Mouse (Mus musculus) heart, postnatal 25 days (tissue): ENCODE data around the gene Cd160. TPM values are rescaled to one million over a fixed set of nuclear protein-coding genes. Genes with fewer than 3 reads are reported as not detected.

Experiments
- DNase-seq: peaks from one replicate; pipeline ENCODE4 v3.0.0; 2022; ENCODE audit warnings: low spot score
- intact Hi-C: fragments of 180-260 bp; cut with DNase I; formaldehyde crosslinking; loops from one replicate; pipeline ENCODE4 v1.15.1; 2025
- total RNA-seq, 2 experiments: library from RNA; stranded (reverse); gene quantifications; 2 replicates each; pipeline ENCODE4 v1.2.3; 2021

Gene Cd160
- not detected for total RNA-seq

DNA sequence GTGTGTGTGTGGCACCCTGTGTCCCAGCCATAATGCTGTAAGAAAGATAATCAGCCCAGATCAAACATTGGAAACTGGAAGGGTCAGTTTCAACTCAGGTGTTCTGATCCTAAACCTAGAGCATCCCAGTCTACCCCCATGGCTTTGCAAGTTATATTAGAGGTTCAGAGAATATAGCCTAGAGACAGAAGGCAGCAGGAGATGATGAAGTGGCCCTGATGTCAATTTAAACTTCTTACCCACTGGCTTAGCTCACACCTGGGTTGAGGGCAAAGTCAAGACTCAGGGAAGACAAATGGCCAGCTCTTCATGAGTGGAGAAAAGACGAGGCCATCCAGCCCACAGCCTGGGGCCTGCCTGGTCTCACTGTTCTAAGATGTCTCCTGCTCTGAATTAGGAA lies at the start of gene Cd160, which contains the start of gene Pdzk1:
TSS of gene Cd160 (minus strand) at position 368 of the 400 bp plus-strand sequence.
TSS of gene Pdzk1 (plus strand) at position 301 of the 400 bp plus-strand sequence.
- DNase-seq = no peak
- intact Hi-C loops = no loop called here

DNA sequence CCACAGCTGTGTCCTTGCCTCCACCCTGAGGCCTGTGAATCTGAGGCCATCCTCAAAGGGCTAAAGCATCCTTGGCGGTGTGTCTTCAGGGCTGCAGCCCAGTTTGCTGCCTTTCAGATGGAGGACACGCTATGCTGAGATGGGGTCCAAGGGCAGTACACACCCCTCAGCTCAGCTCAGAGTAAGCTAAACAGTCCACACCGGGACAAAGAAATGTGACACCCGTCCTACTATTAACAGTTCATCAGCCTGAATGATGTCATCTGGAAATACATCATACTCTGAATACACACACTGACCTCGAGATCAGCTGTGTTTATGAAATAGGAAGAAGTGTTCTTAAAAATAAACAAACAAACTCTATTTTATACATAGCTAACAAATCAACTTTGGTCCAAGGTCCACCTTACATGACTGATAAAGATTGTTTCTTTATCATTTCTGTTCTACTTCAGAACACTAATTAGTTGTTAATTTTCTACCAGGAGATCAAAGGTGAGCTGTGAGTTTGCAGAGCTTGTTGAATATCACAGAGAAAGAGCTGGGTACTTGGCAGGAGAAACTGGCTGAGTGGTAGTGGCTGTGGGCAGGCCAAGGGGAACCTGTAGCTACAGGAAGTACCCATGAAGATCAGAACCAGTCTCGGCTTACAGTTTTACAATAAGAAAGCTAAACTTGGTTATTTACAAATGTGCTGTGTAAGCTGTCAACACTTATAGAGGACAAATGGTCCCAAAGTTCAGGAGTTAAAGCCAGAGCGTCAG lies 45.8 kb upstream of the Cd160 start:
- DNase-seq = no peak
- intact Hi-C loops = no loop called here

DNA sequence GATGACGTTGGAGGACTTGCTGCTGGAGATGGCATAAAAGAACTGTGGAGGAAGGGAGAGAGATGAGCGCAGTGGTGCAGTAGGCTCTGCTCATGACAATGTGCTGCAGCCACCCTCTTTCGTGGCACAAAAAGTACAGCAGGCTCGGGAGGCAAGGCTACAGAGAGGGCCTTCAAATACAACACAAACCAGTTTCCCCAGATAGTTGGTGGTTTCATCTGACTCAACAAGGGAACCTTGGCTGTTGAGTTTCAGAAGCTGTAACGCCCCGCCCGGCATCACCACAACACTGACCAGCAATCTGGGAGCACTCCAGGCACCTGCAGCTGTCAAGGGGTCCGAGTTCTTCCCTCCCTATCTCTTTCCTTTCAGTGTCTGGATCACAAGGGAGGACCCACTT lies 43.4 kb upstream of the Cd160 start:
- intact Hi-C loops = no loop called here
- no peak for DNase-seq

DNA sequence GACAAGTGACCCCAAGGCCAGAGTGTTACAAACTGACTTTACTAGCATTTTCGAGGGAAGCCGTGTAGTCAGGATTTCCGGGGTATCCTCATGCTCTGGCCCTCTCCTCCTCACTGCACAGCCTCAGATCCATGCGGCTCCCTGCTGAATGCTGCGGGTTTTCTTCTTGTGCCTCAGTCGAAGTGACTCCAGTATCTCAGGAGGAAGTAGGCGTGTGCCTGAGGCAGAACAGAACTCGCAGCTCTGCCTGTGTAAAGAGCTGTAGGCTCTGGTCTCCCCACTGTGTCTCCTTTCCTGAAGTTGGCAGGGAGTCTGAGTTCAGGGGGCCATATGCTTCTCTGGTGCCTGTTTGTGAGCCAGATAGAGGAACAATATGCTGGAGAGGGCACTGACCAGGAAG lies 41.9 kb upstream of the Cd160 start:
- DNase-seq = no peak
- intact Hi-C loops = no loop called here

DNA sequence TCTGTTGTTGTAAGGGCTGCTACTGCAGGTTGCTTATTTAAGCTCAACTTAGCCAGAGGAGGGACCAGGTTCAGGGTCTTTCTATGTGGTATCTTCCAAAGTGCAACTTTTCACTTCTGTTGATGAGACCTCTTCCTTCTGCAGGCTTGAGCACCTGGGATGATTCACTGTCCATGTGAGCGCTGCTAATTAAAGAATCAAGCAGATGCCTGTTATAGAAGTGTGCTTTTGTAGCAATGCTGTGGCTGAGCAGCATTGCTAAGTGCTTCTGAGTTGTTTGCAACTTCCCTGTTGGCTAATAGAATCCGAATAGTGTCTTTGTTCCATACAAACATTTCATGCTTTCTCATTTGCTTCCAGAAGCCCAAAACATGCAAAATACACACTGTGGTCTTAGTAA lies 41.1 kb upstream of the Cd160 start:
- intact Hi-C loops = no loop called here
- no peak for DNase-seq

DNA sequence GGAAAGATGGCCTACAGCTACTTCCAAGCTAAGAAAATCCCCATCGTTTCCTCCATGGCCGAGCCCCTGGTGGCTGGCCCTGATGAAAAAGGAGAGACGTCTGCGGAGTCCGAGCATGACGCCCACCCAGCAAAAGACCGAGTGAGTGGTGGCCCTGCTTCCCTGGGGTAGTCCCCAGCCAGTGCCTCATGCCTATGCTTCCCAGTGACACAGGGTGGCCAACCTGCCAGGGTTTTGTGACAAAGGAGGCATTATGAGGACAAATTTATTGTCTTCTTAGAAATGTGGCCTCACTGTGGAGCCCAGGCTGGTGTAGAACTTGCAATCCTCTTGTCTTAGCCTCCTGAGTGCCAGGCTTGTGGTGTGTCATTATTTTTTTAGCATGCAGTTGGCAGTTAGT lies 39.9 kb upstream of the Cd160 start:
- intact Hi-C loops = no loop called here
- no peak for DNase-seq

DNA sequence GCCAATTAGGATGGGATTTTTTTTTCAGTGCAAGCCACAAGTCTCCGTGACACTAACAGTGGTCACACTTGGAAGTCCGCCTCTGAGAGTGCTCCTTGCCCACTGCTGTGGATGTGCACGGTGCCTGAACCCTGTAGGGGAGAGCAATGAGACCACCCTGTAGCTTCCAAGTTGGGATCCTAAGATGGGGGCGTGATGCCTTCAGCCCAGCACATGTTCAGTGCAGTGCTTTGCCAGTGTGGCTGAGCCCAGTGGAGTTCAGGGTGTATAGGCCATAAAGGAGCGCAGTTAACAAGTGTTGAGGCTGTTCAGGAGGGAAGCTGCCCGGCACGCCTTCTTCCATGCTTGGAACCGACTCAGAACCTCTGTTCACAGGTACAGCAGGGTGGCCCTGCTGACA lies 39.4 kb upstream of the Cd160 start:
- intact Hi-C loops = no loop called here
- DNase-seq = no peak

DNA sequence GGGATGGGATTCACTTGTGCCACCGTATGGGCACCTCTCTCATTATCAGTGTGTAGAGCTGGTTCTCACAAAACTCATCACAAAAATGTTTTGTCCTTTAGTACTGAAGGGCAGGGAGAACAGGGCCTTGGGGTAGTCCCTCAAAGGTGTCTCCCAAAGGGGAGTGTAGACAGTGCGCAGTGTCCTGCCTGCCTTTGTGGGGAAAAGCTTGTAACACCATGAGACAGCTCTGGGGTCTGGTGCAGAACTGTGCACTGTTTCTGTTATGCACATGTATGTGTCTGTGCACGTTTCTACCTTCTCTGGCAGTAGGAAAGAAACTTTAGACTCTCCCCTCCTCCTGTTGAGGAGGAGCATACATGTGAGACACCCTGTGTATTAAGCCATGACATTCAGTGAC lies 38.7 kb upstream of the Cd160 start:
- intact Hi-C loops = no loop called here

DNA sequence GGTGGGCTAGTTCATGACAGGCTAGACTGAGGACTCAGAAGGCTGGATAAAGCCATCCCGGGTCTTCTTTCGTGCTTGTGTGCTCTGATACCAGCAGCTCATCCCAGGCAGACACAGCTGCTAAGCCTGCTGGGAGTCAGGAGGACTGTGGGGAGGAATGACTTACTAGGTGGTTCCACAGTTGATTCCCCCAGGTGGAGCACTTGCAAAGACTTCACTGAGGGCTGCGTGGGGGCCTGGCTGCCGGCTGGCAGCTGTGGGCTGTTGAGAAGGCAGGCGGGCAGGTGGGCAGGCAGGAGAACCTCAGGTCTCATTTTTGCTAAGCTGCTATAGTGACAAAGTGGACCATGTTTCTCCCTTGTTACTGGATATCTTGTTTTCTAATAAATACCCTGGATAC lies 31.3 kb upstream of the Cd160 start:
- intact Hi-C loops = no loop called here
- DNase-seq = no peak

More for the DNA sequence above, 38.7 kb upstream of the Cd160 start:
- DNase-seq = no peak

DNA sequence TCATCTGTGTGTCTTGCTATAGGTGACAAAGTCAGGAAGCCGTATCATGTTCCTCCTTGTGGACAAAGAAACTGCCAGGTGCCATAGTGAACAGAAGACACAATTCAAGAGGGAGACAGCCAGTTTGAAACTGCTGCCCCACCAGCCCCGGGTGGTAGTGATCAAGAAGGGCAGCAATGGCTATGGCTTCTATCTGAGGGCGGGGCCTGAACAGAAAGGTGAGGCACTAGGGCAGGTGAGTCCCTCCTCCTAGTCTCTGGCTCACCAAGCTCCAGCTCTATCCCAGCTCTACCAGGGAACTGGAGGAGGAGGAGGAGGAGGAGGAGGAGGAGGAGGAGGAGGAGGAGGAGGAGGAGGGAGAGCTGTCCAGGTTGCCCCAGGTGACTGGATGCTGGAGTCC lies 26.7 kb upstream of the Cd160 start:
- DNase-seq = no peak
- intact Hi-C loops = no loop called here

DNA sequence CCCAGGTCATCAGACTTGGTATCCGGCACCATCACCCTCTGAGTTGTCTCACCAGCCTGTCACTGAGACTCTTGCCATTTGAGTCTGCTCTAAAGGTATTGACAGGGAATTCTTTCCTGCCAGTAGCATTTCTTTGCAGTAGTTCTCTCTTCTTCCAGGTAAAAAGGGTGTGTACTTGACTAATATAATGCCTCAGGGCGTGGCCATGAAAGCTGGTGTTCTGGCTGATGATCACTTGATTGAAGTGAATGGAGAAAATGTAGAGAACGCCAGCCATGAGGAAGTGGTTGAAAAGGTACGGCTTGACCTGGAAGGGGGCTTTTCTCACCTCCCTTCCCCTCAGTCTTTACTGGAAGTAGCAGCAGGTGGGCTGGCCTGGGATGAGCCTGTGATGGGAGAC lies 25.2 kb upstream of the Cd160 start:
- intact Hi-C loops = no loop called here

DNA sequence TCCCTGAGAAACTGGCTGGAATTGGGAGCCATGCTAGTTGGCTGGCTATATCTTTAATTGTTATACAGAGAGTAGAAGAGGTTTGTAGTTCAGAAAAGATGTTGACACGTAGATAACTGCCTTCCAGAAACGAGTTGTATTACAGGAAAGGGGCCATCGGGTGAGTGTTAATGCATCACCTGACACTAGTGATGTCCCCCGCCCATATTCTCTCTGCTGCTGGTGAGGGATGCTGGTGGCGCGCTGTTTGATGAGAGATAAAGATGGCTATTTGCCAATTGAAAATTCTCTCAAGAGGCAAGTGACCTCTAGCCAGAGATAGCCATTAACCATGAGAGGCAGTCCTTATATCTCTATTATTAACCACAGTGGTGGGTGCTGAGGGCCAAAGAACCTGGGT lies 23.4 kb upstream of the Cd160 start:
- no peak for DNase-seq
- intact Hi-C loops = no loop called here

More for the DNA sequence above, 25.2 kb upstream of the Cd160 start:
- no peak for DNase-seq

DNA sequence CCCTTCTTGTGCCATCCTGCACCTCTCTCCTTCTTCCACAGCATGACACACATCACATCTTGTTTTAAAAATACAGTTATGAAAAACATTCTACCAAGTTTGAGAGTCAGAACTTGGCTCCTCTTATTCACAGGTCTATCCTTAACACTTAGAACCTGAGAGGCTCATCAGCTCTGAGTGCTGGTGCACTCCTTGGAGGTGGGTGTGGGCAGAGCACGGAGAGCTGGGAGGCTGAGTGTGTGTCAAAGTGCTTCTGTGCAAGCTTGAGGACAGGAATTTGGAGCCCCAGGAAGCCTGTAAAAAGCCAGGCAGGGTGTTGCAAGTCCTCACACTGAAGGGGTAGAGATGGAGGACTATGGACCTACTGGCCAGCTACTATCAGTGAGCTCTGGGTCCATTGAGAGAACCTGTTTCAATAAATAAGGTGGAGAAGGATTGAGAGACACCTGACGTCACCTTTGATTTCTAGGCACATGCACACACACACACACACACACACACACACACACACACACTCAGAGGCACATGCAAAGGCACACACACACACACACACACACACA lies 20.1 kb upstream of the Cd160 start:
- no peak for DNase-seq
- intact Hi-C loops = no loop called here

DNA sequence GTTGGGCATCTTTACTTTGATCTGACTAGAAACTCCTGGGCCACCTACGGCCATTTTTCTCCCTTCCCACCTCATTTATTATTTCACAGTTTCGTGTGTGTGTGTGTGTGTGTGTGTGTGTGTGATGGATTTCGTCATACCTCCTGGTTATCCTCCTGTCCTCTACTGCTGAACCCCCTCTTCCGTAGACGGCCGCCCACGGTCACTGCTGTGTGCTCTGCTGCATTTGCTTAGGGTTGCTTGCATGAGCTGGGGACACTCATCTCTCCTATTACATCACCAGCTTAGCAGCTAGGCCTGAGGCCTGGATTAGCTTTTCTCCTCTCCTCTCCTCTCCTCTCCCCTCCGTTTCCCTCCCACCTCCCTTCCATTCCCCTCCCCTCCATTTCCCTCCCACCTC lies 19.3 kb upstream of the Cd160 start:
- intact Hi-C loops = no loop called here
- no peak for DNase-seq

DNA sequence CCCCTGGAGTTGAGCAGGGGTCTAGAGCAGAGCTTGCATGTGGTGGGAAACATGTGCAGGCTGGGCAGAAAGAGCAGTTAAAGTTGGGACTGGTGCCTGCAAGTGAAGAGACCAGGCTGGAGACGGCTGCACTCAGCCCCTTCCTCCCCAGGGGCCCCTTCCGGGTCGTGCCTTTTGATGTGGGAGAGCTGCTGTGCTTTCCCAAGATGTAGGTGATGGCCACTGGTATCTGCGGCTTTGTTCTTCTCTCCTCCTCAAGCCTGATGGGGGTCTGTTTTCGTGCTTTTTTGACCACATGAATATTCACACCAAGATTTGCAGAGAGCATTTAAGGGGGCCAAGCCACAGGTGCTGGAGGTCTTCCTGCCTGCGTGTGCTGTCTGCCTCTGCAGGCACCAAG lies 18.5 kb upstream of the Cd160 start:
- no peak for DNase-seq
- intact Hi-C loops = no loop called here

DNA sequence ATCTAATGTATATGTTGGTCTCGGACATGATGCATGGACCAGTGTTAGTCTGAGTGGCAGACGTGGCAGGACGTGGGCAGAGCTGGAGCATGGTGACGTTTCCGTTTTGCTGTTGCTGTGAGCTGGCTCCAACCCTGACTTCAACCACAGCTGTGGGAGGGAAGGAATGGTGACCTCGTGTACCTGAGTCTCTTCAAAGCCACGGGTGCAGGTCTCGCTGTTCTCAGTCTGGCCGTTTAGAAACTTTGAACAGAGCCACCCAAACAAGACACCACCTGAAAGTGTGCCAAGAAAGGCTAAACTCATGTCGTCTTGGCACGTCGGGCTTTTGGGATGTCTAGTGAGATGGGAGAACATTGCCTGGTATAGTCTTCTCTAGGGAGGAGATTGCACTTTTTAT lies 17.8 kb upstream of the Cd160 start:
- no peak for DNase-seq
- intact Hi-C loops = no loop called here

DNA sequence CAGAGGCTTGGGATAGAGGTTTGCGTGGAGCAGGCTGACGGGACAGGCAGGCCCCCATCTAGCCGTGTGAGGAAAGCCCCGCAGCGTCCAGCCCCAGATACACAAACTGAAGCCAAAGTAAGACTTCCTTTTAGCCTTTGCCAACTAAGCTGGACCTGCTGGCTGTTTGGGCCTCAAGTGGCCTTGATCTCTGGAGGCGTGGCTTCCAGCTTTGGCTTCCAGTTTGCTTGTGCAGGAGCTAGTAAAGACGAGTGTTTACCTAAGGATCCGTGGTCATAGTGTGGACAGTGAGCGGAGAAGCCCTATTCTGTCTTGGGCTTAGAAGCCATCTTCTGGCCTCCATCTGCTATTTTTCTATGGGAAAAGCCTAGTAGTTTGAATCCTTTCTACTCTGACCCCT lies 16.7 kb upstream of the Cd160 start:
- intact Hi-C loops = no loop called here
- DNase-seq = no peak

DNA sequence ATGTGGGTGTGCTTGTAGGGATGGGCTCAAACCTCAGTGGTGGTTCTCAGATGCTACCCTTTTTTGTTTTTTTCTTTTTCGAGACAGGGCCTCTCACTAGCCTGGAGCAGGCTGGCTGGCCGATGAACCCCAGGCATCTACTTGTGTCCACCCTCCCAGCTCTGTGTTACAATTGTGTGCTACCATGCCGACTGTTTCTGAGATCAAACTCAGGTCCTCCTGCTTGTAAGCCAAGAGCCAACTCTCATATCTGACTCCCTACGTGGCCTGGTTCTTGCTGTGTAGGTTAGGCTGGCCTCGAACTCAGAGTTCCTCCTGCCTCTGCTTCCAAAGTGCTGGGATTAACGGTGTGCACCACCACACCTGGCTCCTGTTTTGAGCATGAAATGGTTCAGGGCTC lies 16.0 kb upstream of the Cd160 start:
- intact Hi-C loops = no loop called here
- DNase-seq = no peak

DNA sequence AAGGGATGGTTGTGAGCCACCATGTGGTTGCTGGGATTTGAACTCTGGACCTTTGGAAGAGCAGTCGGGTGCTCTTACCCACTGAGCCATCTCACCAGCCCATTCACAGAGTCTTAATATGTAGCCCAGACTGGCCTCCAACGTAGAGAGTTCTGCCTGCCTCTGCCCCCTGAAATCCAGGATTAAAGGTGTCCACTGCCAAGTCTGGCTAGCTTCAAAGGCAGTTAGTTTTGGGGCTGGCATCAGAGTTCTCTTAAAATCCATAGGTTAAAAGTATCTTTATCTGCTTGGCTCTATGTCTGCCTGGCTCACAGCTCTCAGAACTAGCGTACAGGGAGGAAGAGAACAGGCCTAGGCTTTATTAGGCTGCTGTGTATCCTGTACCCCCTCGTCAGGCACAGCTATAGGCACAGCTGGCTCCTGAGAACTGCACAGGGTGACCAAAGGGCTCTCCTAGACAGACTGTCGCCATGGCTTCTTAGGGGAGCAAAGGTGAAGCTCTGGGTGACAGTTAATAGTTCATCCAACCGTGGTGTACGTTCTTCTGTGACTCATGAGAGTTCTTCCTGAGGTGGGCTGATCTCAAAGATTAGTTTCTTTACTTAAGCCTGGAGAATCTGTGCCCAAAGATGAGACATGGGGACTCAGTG lies 10.0 kb upstream of the Cd160 start:
- intact Hi-C loops = no loop called here
- no peak for DNase-seq

DNA sequence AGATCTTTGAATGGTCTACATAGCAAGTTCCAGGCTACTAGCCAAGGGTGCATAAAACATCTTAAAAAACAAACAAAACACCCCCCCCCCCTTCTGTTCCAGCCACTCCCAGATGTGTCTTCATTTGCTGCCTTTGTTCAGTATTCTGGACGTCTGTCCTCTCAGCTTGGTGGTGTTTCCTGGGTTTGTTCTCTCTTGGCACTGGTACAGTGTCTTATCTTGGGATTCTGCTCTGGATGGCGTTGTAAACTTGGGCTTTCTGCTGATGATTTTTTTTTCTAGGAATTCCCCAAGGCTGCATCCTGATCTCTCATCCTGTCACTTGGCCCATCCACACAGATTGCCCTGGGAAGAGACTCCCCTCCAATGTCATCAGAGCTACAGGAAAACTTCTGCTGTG lies 7.3 kb upstream of the Cd160 start:
- intact Hi-C loops = no loop called here
- no peak for DNase-seq

DNA sequence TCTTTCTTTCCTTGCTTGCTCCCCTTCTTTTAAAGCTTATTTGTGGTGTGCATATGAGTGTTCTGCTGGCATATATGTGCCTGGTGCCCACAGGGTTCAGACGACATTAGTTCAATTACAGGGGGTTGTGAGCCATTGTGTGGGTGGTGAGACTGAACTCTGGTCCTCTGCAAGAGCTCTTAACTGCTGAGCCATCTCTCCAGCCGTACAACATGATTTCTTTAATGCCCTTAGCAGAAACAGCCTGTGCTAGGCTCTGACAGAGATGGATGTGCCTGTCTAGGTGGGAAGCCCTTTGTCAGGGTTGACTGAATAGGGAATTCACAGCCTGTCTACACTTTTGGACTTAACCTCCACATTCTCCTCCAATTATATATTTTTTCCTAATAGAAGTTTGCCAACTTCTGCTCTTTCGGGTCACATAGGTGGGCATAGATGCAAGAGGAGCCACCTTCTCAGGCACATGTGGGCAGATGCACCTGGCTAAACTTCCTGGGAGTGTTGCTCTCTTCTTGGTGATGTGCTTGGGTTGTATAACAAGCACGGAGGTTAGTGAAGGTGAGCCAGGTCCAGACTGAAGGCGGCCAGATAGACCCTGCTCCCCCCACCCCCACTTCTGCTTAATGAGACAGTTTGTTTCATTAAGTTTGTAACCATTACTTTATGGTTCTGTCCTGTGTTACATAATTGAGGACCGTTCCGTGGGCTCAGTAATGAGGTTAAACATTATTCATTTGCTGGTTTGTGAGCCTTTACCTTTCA lies 5.6 kb upstream of the Cd160 start:
- intact Hi-C loops = no loop called here
- no peak for DNase-seq
